Comparison of ENCODE assay signal across 8 mouse cellular contexts in genomic region chr11:29171959-29172391, GRCm38 (mm10). TPM values are rescaled to one million over a fixed set of nuclear protein-coding genes. Genes with fewer than 3 reads are reported as not detected.
DNase-seq lines count a peak whose midpoint lies in the region; ATAC-seq and TF ChIP-seq lines count a peak whose summit lies in the region.

No protein-coding gene starts in this region.

- TF ChIP-seq CTCF in ES-Bruce4 (IDR thresholded peaks at IDR 0.05; ENCODE audit: low read depth, low read length), result no peak
- no peak for TF ChIP-seq CTCF in layer of hippocampus, adult 2 months (conservative IDR thresholded peaks at IDR 0.05)
- TF ChIP-seq CTCF in lung, embryonic 14.5 days (IDR thresholded peaks at IDR 0.05; ENCODE audit: low read depth), result no peak

- no peaks in the 10 kb centered on the region for H3K4me1 ChIP-seq in ES-Bruce4 (ENCODE audit: control insufficient read depth, insufficient read depth, low read length)
- peaks cover 22% of the 10 kb centered on the region for H3K4me1 ChIP-seq in forebrain, embryonic 15.5 days
- H3K4me1 ChIP-seq in lung, embryonic 14.5 days (ENCODE audit: insufficient read depth), result peaks cover 4% of the 10 kb centered on the region; the same call in 1 of the 2 replicates

- TF ChIP-seq EP300 in ES-Bruce4 (IDR thresholded peaks at IDR 0.05; ENCODE audit: insufficient read depth, low read depth, low read length), result no peak

- H3K36me3 ChIP-seq in ES-Bruce4 (ENCODE audit: control insufficient read depth, insufficient read depth, low read length, poor library complexity, severe bottlenecking), result no peaks in the 10 kb centered on the region
- H3K36me3 ChIP-seq in forebrain, embryonic 15.5 days, result no peaks in the 10 kb centered on the region
- H3K36me3 ChIP-seq in lung, embryonic 14.5 days (ENCODE audit: insufficient read depth), result peaks cover 2% of the 10 kb centered on the region; the same call in 1 of the 2 replicates

- DNase-seq in heart, postnatal 25 days (ENCODE audit: low spot score), result peak; percentile 7
- DNase-seq in layer of hippocampus, adult 2 months (ENCODE audit: low spot score in 2 of 2), result peak; percentile 63 to 64
- peak; percentile 59 for DNase-seq in lung, embryonic 14.5 days
- peak; percentile 74 for DNase-seq in testis, postnatal 14 days (ENCODE audit: low spot score)

- H3K4me3 ChIP-seq in ES-Bruce4 (ENCODE audit: low read depth, low read length), result peak overlapping the region; percentile 94
- peak overlapping the region; percentile 85 for H3K4me3 ChIP-seq in forebrain, embryonic 15.5 days
- H3K4me3 ChIP-seq in layer of hippocampus, adult 2 months, result peak overlapping the region; percentile 90
- peak overlapping the region; percentile 96 for H3K4me3 ChIP-seq in lung, embryonic 14.5 days (ENCODE audit: low read depth, low read length)

- intact Hi-C loops in heart, postnatal 25 days (cut with DNase I), result no loop called here

- no peak for TF ChIP-seq POLR2A in ES-Bruce4 (IDR thresholded peaks at IDR 0.05; ENCODE audit: insufficient read depth, low read length)

- H3K27me3 ChIP-seq in ES-Bruce4 (ENCODE audit: control insufficient read depth, insufficient read depth, low read length, poor library complexity, severe bottlenecking), result no peaks in the 10 kb centered on the region
- H3K27me3 ChIP-seq in forebrain, embryonic 15.5 days, result no peaks in the 10 kb centered on the region
- H3K27me3 ChIP-seq in lung, embryonic 14.5 days (ENCODE audit: insufficient read depth, low read length), result no peaks in the 10 kb centered on the region

- ATAC-seq in cerebellum, adult (ENCODE audit: insufficient number of reproducible peaks, low FRiP score, low TSS enrichment), result peak; percentile 74
- peak; percentile 33 for ATAC-seq in forebrain, embryonic 15.5 days (replicated peaks)
- peak; percentile 33 for ATAC-seq in lung, embryonic 14.5 days (ENCODE audit: insufficient read depth)
- ATAC-seq in neutrophil, adult 5-6 weeks (ENCODE audit: extremely low read depth, insufficient number of reproducible peaks, low FRiP score, poor library complexity, severe bottlenecking), result peak; percentile 33; the same call in 1 of the 2 replicates

- peak overlapping the region; percentile 72 for H3K4me2 ChIP-seq in forebrain, embryonic 15.5 days (replicated peaks)
- H3K4me2 ChIP-seq in lung, embryonic 14.5 days, result peak overlapping the region; percentile 87

- WGBS in forebrain, embryonic 15.5 days, result under 1% methylated on average over 34 of the region's 34 CpGs
- under 1% methylated on average over 34 of the region's 34 CpGs for WGBS in lung, embryonic 14.5 days

- no peak overlapping the region for H3K27ac ChIP-seq in ES-Bruce4 (ENCODE audit: insufficient read depth, low read length)
- H3K27ac ChIP-seq in forebrain, embryonic 15.5 days (replicated peaks), result peak overlapping the region; percentile 97
- H3K27ac ChIP-seq in layer of hippocampus, adult 2 months, result peak overlapping the region; percentile 99
- H3K27ac ChIP-seq in lung, embryonic 14.5 days (ENCODE audit: low read depth), result peak overlapping the region; percentile 82

- peaks cover 17% of the 10 kb centered on the region for H3K9me3 ChIP-seq in ES-Bruce4 (replicated peaks; ENCODE audit: control insufficient read depth, insufficient read depth, low read length, poor library complexity, severe bottlenecking)
- H3K9me3 ChIP-seq in forebrain, embryonic 15.5 days, result no peaks in the 10 kb centered on the region
- no peaks in the 10 kb centered on the region for H3K9me3 ChIP-seq in lung, embryonic 14.5 days (ENCODE audit: low read depth, low read length)

- H3K9ac ChIP-seq in ES-Bruce4 (ENCODE audit: low read depth, poor library complexity, severe bottlenecking), result peak overlapping the region; percentile 54
- peak overlapping the region; percentile 93 for H3K9ac ChIP-seq in forebrain, embryonic 15.5 days (replicated peaks)
- peak overlapping the region; percentile 99 for H3K9ac ChIP-seq in lung, embryonic 14.5 days

RNA-seq across cellular contexts. Expression of gene Ppp4r3b, which starts 0.7 kb away (rescaled TPM):
- polyA plus RNA-seq in ES-Bruce4 (2011; ENCODE audit: insufficient read depth, insufficient read length, low read depth, missing spikeins), result 44.3 and 51.8 TPM in 2 replicates
- 93.1 and 93.6 TPM in 2 replicates for polyA plus RNA-seq in forebrain, embryonic 15.5 days (2015; fragmentation: Nextera tagmentation; extraction: Ambion mirVana)
- 10 to 100 TPM; 32.8 to 33.2 TPM for total RNA-seq in heart, postnatal 25 days (2021)
- total RNA-seq in layer of hippocampus, adult 2 months (2021), result 10 to 100 TPM; 50.3 to 55.9 TPM
- polyA plus RNA-seq in lung, embryonic 14.5 days (2014; fragmentation: Nextera tagmentation; extraction: Ambion mirVana), result 80.7 and 84.6 TPM in 2 replicates
- 196 TPM in 2 replicates for total RNA-seq in neutrophil, adult 5-6 weeks (2017)

RNA-seq across cellular contexts. Expression of gene Pnpt1, which starts 41.4 kb away (rescaled TPM):
- 72.3 and 76.5 TPM in 2 replicates for polyA plus RNA-seq in ES-Bruce4 (2011; ENCODE audit: insufficient read depth, insufficient read length, low read depth, missing spikeins)
- polyA plus RNA-seq in forebrain, embryonic 15.5 days (2015; fragmentation: Nextera tagmentation; extraction: Ambion mirVana), result 28.2 and 29.0 TPM in 2 replicates
- total RNA-seq in heart, postnatal 25 days (2021), result 10 to 100 TPM; 29.1 to 31.8 TPM
- total RNA-seq in layer of hippocampus, adult 2 months (2021), result 10 to 100 TPM; 21.8 to 22.5 TPM
- 42.0 and 43.2 TPM in 2 replicates for polyA plus RNA-seq in lung, embryonic 14.5 days (2014; fragmentation: Nextera tagmentation; extraction: Ambion mirVana)
- 28.7 and 31.9 TPM in 2 replicates for total RNA-seq in neutrophil, adult 5-6 weeks (2017)

Comparison
In these comparisons a context has a peak if more than half of its experiments do, and no peak if none do; other contexts are left out.
1. DNase-seq: peak in every context shown above with its lines; median percentile 74 in testis, postnatal 14 days; 64 in layer of hippocampus, adult 2 months; 59 in lung, embryonic 14.5 days; 7 in heart, postnatal 25 days.